Mouse (Mus musculus) liver, embryonic 15.5 days (tissue): ENCODE measurements around the gene Tbca. TPM values are rescaled to one million over a fixed set of nuclear protein-coding genes. Genes with fewer than 3 reads are reported as not detected.
A peak's percentile ranks its signal among the peaks of the same experiment; 100 is the strongest.

Experiments
- ATAC-seq: fragments of 200-750 bp; cut with Nextera tagmentation; 2 replicates; pipeline ENCODE4 v1.8.0; 2017; ENCODE audit warnings: moderate number of reproducible peaks, mild to moderate bottlenecking, moderate library complexity; ENCODE audit not compliant: insufficient read depth
- H3K27ac ChIP-seq: fragments of 300-500 bp; sonication (generic); replicated peaks from 2 replicates; pipeline ENCODE4 v1.5.1; 2015; ENCODE audit warnings: mild to moderate bottlenecking, inconsistent platforms
- H3K27me3 ChIP-seq: fragments of 300-500 bp; sonication (generic); 2 replicates; pipeline ENCODE4 v1.6.1; 2015; ENCODE audit warnings: mild to moderate bottlenecking, inconsistent platforms
- H3K36me3 ChIP-seq: fragments of 300-500 bp; sonication (generic); replicated peaks from 2 replicates; pipeline ENCODE4 v1.6.1; 2015; ENCODE audit warnings: moderate library complexity, mild to moderate bottlenecking, inconsistent platforms
- H3K4me1 ChIP-seq: fragments of 300-500 bp; sonication (generic); replicated peaks from 2 replicates; pipeline ENCODE4 v1.6.1; 2015; ENCODE audit warnings: inconsistent platforms
- H3K4me2 ChIP-seq: fragments of 300-500 bp; sonication (generic); 2 replicates; pipeline ENCODE4 v1.6.1; 2015; ENCODE audit warnings: moderate library complexity, mild to moderate bottlenecking, inconsistent platforms
- H3K4me3 ChIP-seq: fragments of 300-500 bp; sonication (generic); replicated peaks from 2 replicates; pipeline ENCODE4 v1.5.1; 2015; ENCODE audit warnings: mild to moderate bottlenecking, inconsistent platforms
- H3K9ac ChIP-seq: fragments of 300-500 bp; sonication (generic); 2 replicates; pipeline ENCODE4 v1.6.1; 2015; ENCODE audit warnings: moderate library complexity, mild to moderate bottlenecking, inconsistent platforms
- H3K9me3 ChIP-seq: fragments of 300-500 bp; sonication (generic); replicated peaks from 2 replicates; pipeline ENCODE4 v1.6.1; 2016; ENCODE audit warnings: inconsistent platforms
- WGBS: fragments of 180-500 bp; shearing (Covaris S2); methylation state at CpG from one replicate; pipeline ENCODE4 v1.1.7; 2015; ENCODE audit warnings: mixed read lengths; ENCODE audit not compliant: insufficient replicate concordance; 5-methylcytosine and 5-hydroxymethylcytosine counted together
- polyA plus RNA-seq: library from polyadenylated mRNA; unstranded; fragments of >200 nt; fragmentation: Nextera tagmentation; extraction: Ambion mirVana; gene quantifications from 2 replicates; pipeline ENCODE4 v1.2.1, GENCODE M21; 2015

The Tbca gene
- polyA plus RNA-seq, 1 experiment from 2014 or later: 86.2 TPM

GRCm38 (mm10) chr13:94809724-94810123 lies 21.0 kb downstream of the Tbca start:
- H3K4me1 ChIP-seq: peaks cover 7% of the 10 kb centered on the region
- WGBS: 42% methylated on average over 1 of the region's 1 CpGs
- no peak overlapping the region for H3K27ac ChIP-seq
- no peak overlapping the region for H3K9ac ChIP-seq
- no peaks in the 10 kb centered on the region for H3K9me3 ChIP-seq
- ATAC-seq: no peak
- no peak overlapping the region for H3K4me2 ChIP-seq
- H3K36me3 ChIP-seq: no peaks in the 10 kb centered on the region
- H3K27me3 ChIP-seq: no peaks in the 10 kb centered on the region
- no peak overlapping the region for H3K4me3 ChIP-seq

GRCm38 (mm10) chr13:94811451-94811850 lies 22.7 kb downstream of the Tbca start:
- Histone ChIP-seq H3K9me3 (no peaks in the 10 kb centered on the region), H3K27me3 (no peaks in the 10 kb centered on the region), H3K4me1 (peaks cover 5% of the 10 kb centered on the region), H3K4me3 (no peak overlapping the region), H3K27ac (no peak overlapping the region), H3K9ac (no peak overlapping the region), H3K36me3 (no peaks in the 10 kb centered on the region), H3K4me2 (no peak overlapping the region)
- 89% methylated on average over 1 of the region's 1 CpGs for WGBS
- no peak for ATAC-seq

GRCm38 (mm10) chr13:94813770-94814169 lies 25.1 kb downstream of the Tbca start:
- Histone ChIP-seq H3K36me3 (no peaks in the 10 kb centered on the region), H3K9ac (no peak overlapping the region), H3K4me3 (no peak overlapping the region), H3K27ac (no peak overlapping the region), H3K27me3 (no peaks in the 10 kb centered on the region), H3K4me2 (no peak overlapping the region), H3K4me1 (no peaks in the 10 kb centered on the region), H3K9me3 (no peaks in the 10 kb centered on the region)
- 52% methylated on average over 3 of the region's 3 CpGs for WGBS
- ATAC-seq: no peak

- H3K4me3 ChIP-seq: no peak overlapping the region
- peak; percentile 47; the same call in 1 of the 2 replicates for ATAC-seq
- no peak overlapping the region for H3K9ac ChIP-seq
- H3K27me3 ChIP-seq: no peaks in the 10 kb centered on the region
- no peak overlapping the region for H3K4me2 ChIP-seq
- no peaks in the 10 kb centered on the region for H3K9me3 ChIP-seq
- no peaks in the 10 kb centered on the region for H3K4me1 ChIP-seq
- no peak overlapping the region for H3K27ac ChIP-seq
- 68% methylated on average over 3 of the region's 3 CpGs for WGBS
- H3K36me3 ChIP-seq: 0 out of 2 replicates have a peak, but pooled peaks cover 6% of the 10 kb centered on the region
Observed at GRCm38 (mm10) chr13:94820516-94820915, 31.8 kb downstream of the Tbca start.

- 0 out of 2 replicates have a peak, but pooled peaks cover 6% of the 10 kb centered on the region for H3K36me3 ChIP-seq
- no peaks in the 10 kb centered on the region for H3K4me1 ChIP-seq
- no peaks in the 10 kb centered on the region for H3K27me3 ChIP-seq
- no peak overlapping the region for H3K9ac ChIP-seq
- H3K4me2 ChIP-seq: no peak overlapping the region
- ATAC-seq: no peak
- H3K27ac ChIP-seq: no peak overlapping the region
- 31% methylated on average over 2 of the region's 2 CpGs for WGBS
- H3K4me3 ChIP-seq: no peak overlapping the region
- no peaks in the 10 kb centered on the region for H3K9me3 ChIP-seq
Observed at GRCm38 (mm10) chr13:94820956-94821355, 32.2 kb downstream of the Tbca start.

- Histone ChIP-seq H3K36me3 (0 out of 2 replicates have a peak, but pooled peaks cover 6% of the 10 kb centered on the region), H3K4me1 (peaks cover 7% of the 10 kb centered on the region), H3K9ac (no peak overlapping the region), H3K27ac (no peak overlapping the region), H3K27me3 (no peaks in the 10 kb centered on the region), H3K4me2 (no peak overlapping the region), H3K9me3 (no peaks in the 10 kb centered on the region), H3K4me3 (no peak overlapping the region)
- no peak for ATAC-seq
- WGBS: 73% methylated on average over 5 of the region's 5 CpGs
Observed at GRCm38 (mm10) chr13:94826389-94826788, 37.7 kb downstream of the Tbca start.

- Histone ChIP-seq H3K27me3 (no peaks in the 10 kb centered on the region), H3K4me1 (peaks cover 7% of the 10 kb centered on the region), H3K27ac (no peak overlapping the region), H3K9ac (no peak overlapping the region), H3K36me3 (0 out of 2 replicates have a peak, but pooled peaks cover 6% of the 10 kb centered on the region), H3K4me3 (no peak overlapping the region), H3K9me3 (no peaks in the 10 kb centered on the region), H3K4me2 (no peak overlapping the region)
- WGBS: 79% methylated on average over 2 of the region's 2 CpGs
- ATAC-seq: no peak
Observed at GRCm38 (mm10) chr13:94826986-94827385, 38.3 kb downstream of the Tbca start.

GRCm38 (mm10) chr13:94827847-94828246 lies 39.1 kb downstream of the Tbca start:
- Histone ChIP-seq H3K36me3 (peaks cover 13% of the 10 kb centered on the region), H3K4me1 (peaks cover 7% of the 10 kb centered on the region), H3K27ac (no peak overlapping the region; the same call in 1 of the 2 replicates), H3K4me2 (no peak overlapping the region), H3K9me3 (no peaks in the 10 kb centered on the region), H3K27me3 (no peaks in the 10 kb centered on the region), H3K4me3 (no peak overlapping the region), H3K9ac (no peak overlapping the region)
- 24% methylated on average over 2 of the region's 2 CpGs for WGBS
- ATAC-seq: no peak

- 49% methylated on average over 5 of the region's 5 CpGs for WGBS
- Histone ChIP-seq H3K4me2 (no peak overlapping the region), H3K9ac (no peak overlapping the region), H3K27me3 (no peaks in the 10 kb centered on the region), H3K4me3 (no peak overlapping the region), H3K9me3 (no peaks in the 10 kb centered on the region), H3K36me3 (peaks cover 39% of the 10 kb centered on the region), H3K4me1 (no peaks in the 10 kb centered on the region), H3K27ac (no peak overlapping the region)
- no peak for ATAC-seq
Observed at GRCm38 (mm10) chr13:94838047-94838720, 49.5 kb downstream of the Tbca start.

GRCm38 (mm10) chr13:94838756-94839337 lies 50.1 kb downstream of the Tbca start:
- H3K27ac ChIP-seq: no peak overlapping the region
- 85% methylated on average over 8 of the region's 8 CpGs for WGBS
- ATAC-seq: no peak

GRCm38 (mm10) chr13:94843236-94843635 lies 54.5 kb downstream of the Tbca start:
- 85% methylated on average over 5 of the region's 5 CpGs for WGBS
- H3K4me1 ChIP-seq: no peaks in the 10 kb centered on the region
- peaks cover 14% of the 10 kb centered on the region for H3K36me3 ChIP-seq
- no peak overlapping the region for H3K27ac ChIP-seq
- no peak overlapping the region for H3K9ac ChIP-seq
- ATAC-seq: no peak
- no peaks in the 10 kb centered on the region for H3K27me3 ChIP-seq
- H3K4me3 ChIP-seq: no peak overlapping the region
- no peaks in the 10 kb centered on the region for H3K9me3 ChIP-seq
- H3K4me2 ChIP-seq: no peak overlapping the region

More at GRCm38 (mm10) chr13:94838756-94839337, 50.1 kb downstream of the Tbca start:
- Histone ChIP-seq H3K27me3 (no peaks in the 10 kb centered on the region), H3K9ac (no peak overlapping the region), H3K36me3 (peaks cover 39% of the 10 kb centered on the region), H3K4me1 (no peaks in the 10 kb centered on the region), H3K9me3 (no peaks in the 10 kb centered on the region), H3K4me2 (no peak overlapping the region), H3K4me3 (no peak overlapping the region)
